Mouse (Mus musculus) liver, embryonic 14.5 days (tissue): ENCODE results near the gene C1galt1.

ENCODE experiments used
- CTCF ChIP-seq: IDR thresholded peaks from 2 replicates; pipeline ENCODE4 v1.5.1; 2016; ENCODE audit warnings: antibody characterized with exemption, low read depth, control low read depth
- EP300 ChIP-seq: IDR thresholded peaks from 2 replicates; pipeline ENCODE4 v1.6.1; 2016; ENCODE audit warnings: antibody characterized with exemption, low read depth

DNA sequence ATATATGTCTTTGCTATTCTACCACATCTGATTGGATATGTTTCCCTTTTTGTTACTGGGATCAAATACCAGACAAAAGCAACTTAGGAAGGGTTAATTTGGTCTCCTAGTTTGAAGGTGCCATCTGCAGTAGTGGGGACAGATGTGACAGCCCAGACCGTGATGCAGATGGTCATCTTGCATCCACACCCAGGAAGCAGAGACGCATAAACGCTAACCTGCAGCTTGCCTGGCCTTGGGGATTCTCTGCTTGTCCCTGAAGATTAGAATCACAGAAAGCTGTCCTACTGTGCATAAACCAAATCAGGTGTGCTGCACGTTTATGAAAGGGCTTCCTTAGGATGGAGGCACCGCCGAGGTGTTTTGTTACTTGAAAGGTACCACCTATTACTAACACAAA lies 22.0 kb upstream of the C1galt1 start:
- TF ChIP-seq CTCF (no peak), EP300 (no peak)
